Mouse (Mus musculus): ENCODE data around the gene Cdc42bpa.
"Not testable (repeated sequence)": the region's sequence is repeated elsewhere in the genome, so short reads cannot be mapped to it uniquely, and the experiment has no call there.

The Cdc42bpa gene

DNA sequence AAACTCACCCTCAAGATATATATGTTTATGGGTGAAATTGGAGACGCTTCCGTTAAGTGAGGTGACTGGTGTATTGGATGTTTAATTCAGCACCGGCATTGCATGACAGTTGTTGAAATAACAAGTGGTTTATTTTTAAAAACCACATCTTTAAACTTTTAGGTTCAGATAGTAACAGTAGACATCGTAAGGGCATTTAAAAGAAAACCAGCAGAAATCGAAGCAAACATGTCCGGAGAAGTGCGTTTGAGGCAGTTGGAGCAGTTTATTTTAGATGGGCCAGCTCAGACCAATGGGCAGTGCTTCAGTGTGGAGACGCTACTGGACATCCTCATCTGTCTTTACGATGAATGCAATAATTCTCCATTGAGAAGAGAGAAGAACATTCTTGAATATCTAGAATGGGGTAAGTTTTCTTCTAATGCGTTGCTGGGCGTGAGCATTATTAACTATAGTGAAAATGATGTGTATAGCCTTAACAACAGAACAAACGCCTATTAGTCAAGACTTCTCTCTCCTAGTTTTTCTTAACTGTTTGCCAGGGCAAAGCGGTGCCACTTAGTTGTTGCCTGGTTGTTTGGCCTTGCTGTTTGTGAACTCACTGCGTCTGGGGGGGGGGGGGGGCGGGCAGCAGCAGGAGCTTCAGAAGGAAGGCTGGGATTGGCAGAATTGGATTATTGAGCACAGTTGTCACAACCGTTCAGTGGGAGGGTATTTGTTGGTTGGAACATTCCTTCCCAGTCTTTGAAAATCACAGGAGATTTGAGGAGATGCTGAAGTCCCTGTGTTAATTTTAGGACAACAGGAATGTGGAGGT, 818 bp downstream of the Cdc42bpa start:
- in situ Hi-C loops (cut with MboI), result no loop called here

DNA sequence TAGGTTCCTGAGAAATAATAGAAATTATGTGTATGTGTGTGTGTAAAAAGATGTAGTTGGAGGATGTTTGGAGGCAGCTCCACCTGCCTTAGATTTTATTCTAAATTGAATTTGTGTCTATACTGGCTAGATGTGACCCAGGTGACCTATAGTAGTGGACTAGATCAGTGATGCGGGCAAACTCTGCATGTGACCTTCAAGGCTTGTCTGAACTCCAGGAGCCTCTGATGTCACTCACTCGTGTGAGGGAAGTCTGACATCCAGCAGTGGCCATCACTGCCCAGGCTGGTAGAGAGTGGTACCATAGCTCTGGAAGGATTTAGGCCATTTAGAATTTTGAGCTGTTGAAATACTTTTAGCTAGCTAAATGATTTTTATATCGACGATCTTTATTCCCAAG, 1.5 kb downstream of the Cdc42bpa start:
- in situ Hi-C loops (cut with MboI), result no loop called here

GRCm38 (mm10) chr1:179969776-179970428, 9.6 kb downstream of the Cdc42bpa start:
- in situ Hi-C loops (cut with MboI), result no loop called here

DNA sequence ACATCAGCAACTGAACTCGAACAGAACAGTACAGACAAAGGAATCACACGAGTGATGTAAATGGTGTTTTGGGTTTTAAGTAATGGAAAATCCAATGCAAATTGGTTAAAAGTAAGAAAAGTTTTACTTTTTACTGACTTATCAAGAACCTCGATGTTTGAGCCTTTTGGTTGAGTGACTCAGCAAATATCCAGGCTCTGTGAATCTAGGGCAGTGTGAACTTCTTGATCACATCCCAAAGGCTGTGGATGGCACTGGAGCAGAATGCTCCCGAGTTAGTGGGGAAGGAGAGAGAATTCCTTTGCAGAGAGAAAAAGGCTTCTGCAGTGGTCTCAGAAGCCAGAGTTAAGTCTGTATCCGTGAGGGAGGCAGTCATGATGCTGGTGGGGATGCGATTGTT, 14.7 kb downstream of the Cdc42bpa start:
- in situ Hi-C loops (cut with MboI), result no loop called here

- in situ Hi-C loops (cut with MboI), result no loop called here
These were observed 15.5 kb downstream of the Cdc42bpa start for GRCm38 (mm10) chr1:179975645-179976275.

- in situ Hi-C loops (cut with MboI), result no loop called here
These were observed 17.2 kb downstream of the Cdc42bpa start for GRCm38 (mm10) chr1:179977437-179977836.

DNA sequence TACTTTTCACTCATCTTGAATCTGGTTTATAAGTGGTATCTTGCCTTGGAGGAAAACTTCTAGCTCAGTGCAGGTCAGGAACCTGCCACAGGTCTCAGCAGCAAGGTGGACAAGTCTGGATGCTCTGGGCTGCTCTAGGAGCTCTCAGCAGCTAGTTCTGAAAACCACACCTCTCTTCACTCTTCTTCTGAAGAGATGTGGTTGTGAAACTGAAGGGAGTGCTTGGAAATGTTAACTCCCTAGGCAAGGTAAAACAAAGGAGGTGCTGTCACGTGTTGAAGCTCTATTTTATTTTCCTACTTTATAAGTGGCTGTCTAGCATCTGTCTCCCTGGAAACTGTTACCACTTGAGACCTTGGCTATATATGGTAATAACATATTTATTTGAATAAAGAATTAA, 18.5 kb downstream of the Cdc42bpa start:
- in situ Hi-C loops (cut with MboI), result no loop called here

DNA sequence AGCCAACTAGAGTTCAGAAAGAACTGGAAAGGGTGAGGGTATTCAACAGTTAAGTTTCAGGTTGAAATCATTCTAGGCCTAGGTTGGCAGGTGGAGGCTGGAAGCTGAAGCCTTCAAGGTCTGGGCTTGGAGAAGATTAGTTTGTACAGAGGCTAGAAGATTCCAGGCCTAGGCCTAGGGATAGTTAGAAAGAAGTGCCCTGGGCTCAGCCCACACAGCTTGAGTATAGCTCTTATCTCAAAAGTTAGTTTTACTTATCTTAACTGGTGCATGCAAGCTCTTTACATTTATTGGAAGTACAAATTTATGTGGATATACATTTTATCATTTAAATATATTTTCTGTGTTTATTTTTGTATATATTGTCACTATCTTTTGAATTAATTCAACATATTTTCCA, 21.4 kb downstream of the Cdc42bpa start:
- in situ Hi-C loops (cut with MboI), result no loop called here

DNA sequence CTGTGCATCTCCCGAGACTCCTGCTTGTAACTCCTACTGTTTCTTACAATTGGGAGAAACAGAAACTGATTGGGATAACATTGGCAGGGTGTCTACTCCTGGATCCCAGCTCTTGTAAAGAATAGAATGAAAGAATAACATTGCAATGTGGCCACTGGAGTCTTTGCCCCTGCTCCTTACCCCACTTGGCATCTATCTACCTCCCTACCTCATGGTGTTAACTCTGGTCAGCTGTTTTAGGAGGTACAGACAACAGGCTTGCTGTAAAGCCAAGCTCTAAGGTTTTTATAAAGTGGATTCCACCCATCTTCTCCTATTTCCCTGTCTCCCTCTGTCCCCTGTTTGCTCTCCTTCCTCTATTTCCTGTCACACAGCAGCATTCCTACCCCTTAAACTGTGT, 21.9 kb downstream of the Cdc42bpa start:
- in situ Hi-C loops (cut with MboI), result no loop called here

DNA sequence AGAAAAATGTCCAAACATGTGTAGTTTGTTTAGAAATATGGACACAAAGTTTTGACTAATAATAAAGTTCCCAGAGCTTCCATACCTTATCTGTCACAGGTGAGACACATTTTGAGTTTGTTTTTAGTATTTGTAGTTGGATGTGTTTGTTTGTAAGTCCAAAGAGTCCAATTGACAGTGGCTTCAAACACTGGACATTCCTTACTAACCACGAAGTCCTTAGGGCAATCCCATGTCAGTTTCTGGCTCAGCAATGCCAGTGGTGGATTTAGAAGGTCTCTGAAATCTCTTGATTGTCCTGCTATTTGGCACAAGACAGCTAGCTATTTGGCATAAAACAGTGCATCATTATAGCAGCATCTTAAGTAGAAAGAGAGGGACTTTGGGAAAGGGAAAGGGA, 22.7 kb downstream of the Cdc42bpa start:
- in situ Hi-C loops (cut with MboI), result no loop called here

DNA sequence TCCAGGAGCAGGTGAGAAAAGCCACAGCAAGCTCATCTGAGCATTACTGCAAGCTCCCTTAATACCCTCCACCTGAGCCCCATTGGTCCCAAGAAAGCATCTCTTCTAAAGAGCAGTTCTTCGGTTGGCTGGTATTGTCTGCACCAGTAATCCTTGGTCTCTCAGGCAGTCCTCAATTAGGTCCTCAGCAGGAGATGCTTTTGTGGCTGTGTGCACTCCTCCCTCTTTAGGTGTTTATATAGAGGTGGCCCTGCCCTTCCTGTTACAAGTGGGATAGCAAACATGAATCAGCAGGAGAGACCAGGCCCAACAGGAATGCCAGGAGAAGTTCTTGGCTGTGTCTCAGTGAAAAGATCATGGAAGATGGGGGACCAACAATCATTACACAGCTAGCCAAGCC, 23.9 kb downstream of the Cdc42bpa start:
- in situ Hi-C loops (cut with MboI), result no loop called here

DNA sequence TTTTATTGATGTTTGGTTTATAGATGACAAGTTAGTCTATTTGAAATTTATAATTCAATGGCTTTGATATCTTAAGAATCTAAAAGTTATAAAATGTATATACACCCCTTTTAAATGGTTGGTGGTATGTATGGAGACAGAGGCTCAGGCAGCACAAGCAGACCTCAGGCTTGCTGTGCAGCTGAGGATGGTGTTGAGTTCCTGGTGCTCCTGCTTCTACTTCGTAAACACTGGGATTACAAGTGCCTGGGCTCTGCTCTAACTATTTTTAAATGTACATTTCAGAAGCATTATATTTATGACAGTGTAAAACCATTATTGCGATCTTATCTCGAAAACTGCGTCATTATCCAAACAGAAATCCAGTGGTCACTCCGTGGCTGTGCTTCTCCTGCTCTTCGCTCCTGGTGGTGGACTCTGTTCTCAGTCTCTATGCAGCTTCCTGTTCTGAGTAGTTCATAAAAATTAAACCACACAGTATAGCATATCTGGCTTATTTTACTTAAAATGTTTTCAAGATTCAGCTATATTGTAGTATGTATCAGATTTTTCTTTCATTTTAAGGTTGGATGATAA, 31.5 kb downstream of the Cdc42bpa start:
- in situ Hi-C loops (cut with MboI), result no loop called here

- in situ Hi-C loops (cut with MboI), result no loop called here
These were observed 32.0 kb downstream of the Cdc42bpa start for GRCm38 (mm10) chr1:179992255-179992654.

- in situ Hi-C loops (cut with MboI), result no loop called here
These were observed 47.8 kb downstream of the Cdc42bpa start for GRCm38 (mm10) chr1:180008057-180008456.

DNA sequence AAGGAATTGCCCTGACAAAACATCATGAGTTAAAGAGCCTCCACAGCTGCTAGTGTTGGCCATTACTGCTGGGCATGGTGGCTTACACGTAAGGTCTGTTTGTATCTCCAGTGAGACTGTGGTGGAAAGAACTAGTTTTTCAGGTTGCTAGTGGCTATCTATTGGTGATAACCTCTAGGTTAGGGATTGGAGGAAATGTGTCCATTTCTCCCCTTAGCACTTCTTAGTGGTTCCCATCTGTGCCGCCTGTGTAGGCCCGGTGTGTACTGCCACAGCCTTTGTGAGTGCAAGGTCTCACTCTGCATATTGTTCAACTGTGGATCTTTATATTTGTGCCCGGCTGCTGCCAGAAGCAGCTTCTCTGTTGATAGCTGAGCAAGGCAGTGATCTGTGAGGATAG, 53.2 kb downstream of the Cdc42bpa start:
- in situ Hi-C loops (cut with MboI), result no loop called here

GRCm38 (mm10) chr1:180018218-180018617, 57.9 kb downstream of the Cdc42bpa start:
- in situ Hi-C loops (cut with MboI), result no loop called here

- in situ Hi-C loops (cut with MboI), result no loop called here
These were observed 61.4 kb downstream of the Cdc42bpa start for GRCm38 (mm10) chr1:180021463-180022296.

GRCm38 (mm10) chr1:180023512-180023911, 63.2 kb downstream of the Cdc42bpa start:
- in situ Hi-C loops (cut with MboI), result no loop called here

GRCm38 (mm10) chr1:180029863-180030262, 69.6 kb downstream of the Cdc42bpa start:
- in situ Hi-C loops (cut with MboI), result not testable (repeated sequence)

DNA sequence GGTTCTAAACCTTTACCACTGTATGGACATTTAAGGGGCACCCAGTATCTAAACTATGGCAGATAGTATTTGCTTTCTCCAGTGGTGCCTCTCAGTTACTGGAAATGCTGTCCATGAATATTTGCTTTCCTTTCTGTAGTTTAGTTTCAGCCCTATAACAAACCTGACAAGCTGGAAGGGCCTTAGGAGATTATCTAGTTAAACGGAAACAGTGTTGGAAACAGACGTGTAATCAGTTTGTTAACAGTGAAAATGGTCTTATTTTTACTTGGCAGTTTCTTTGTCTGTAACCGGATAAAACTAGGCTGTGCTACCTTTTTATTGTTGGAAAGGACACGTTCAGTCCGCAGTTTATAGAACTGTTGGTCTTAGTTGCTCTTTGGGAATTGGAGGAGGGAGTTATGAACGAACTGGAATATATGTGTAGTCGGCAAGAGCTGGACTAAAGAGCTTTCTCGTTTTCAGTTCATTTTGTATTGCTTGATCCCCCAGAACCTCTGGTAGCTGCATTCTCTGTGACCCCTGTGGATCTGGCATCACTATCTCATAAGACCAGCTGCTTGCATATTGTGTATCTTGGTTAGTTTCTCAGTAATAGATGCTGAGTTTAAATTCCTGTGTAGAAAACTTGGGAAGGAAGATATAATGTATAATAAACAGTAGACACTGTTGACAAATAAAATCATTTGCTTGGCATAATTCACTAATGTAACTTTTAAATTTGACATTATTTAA, 70.5 kb downstream of the Cdc42bpa start:
- in situ Hi-C loops (cut with MboI), result no loop called here
